24 mouse cellular contexts compared by ENCODE assay signal in the genomic region with DNA sequence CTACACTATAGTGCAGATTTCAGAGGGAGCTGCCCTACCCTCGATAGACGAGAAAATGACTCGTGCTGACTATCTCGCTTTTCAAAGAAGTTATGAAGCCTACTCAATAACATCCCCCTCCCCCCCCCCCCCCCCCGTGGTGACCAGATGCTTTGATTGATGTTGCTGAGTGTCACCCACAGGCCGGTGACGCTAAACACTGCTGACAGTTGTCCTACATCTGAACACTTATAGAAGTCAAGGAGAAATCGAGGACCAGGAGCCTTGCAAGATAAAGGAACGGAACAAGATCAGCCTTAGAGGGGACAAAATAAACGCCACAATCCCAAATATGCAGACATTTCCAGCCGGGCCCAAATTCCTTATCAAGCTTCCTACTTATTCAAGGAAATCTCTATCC.
DNase-seq lines count a peak whose midpoint lies in the region; ATAC-seq and TF ChIP-seq lines count a peak whose summit lies in the region.
"Had no signal": no experiment of that assay in that cellular context is flagged by ENCODE, and none has a peak within 500 bp of the region (broad histone marks: within the 10 kb centered on the region; RNA-seq: fewer than 3 reads in every experiment).

No protein-coding gene starts in this region.

- H3K36me3 ChIP-seq in intestine, embryonic 14.5 days (ENCODE audit: control insufficient read depth, insufficient read depth, low read length), result no peaks in the 10 kb centered on the region
- H3K36me3 ChIP-seq in intestine, embryonic 16.5 days (ENCODE audit: control insufficient read depth, insufficient read depth, low read length), result no peaks in the 10 kb centered on the region
- no peaks in the 10 kb centered on the region for H3K36me3 ChIP-seq in midbrain, embryonic 11.5 days (ENCODE audit: control insufficient read depth, insufficient read depth, low read length)
- no peaks in the 10 kb centered on the region for H3K36me3 ChIP-seq in midbrain, postnatal 0 days (ENCODE audit: insufficient read depth, low read length)
- H3K36me3 ChIP-seq: embryonic facial prominence, embryonic 13.5 days; embryonic facial prominence, embryonic 15.5 days; forebrain, embryonic 10.5 days; forebrain, embryonic 12.5 days had no signal

- no peak for TF ChIP-seq CTCF in midbrain, postnatal 0 days (IDR thresholded peaks at IDR 0.05)

- H3K27ac ChIP-seq in intestine, embryonic 14.5 days (ENCODE audit: low read depth), result no peak overlapping the region
- H3K27ac ChIP-seq in intestine, embryonic 16.5 days (ENCODE audit: low read length), result no peak overlapping the region
- no peak overlapping the region for H3K27ac ChIP-seq in midbrain, embryonic 11.5 days (ENCODE audit: low read depth, low read length)
- H3K27ac ChIP-seq in midbrain, postnatal 0 days (ENCODE audit: low read depth, low read length), result no peak overlapping the region
- H3K27ac ChIP-seq: embryonic facial prominence, embryonic 13.5 days; embryonic facial prominence, embryonic 15.5 days; forebrain, embryonic 10.5 days; forebrain, embryonic 12.5 days had no signal

- H3K9me3 ChIP-seq in intestine, embryonic 14.5 days (ENCODE audit: control insufficient read depth, low read length), result no peaks in the 10 kb centered on the region
- no peaks in the 10 kb centered on the region for H3K9me3 ChIP-seq in intestine, embryonic 16.5 days (ENCODE audit: control insufficient read depth, low read length)
- no peaks in the 10 kb centered on the region for H3K9me3 ChIP-seq in midbrain, embryonic 11.5 days (ENCODE audit: control insufficient read depth, low read length)
- H3K9me3 ChIP-seq in midbrain, postnatal 0 days (ENCODE audit: low read length), result no peaks in the 10 kb centered on the region
- H3K9me3 ChIP-seq: embryonic facial prominence, embryonic 13.5 days; embryonic facial prominence, embryonic 15.5 days; forebrain, embryonic 10.5 days; forebrain, embryonic 12.5 days had no signal

- 59% methylated on average over 11 of the region's 11 CpGs for WGBS in intestine, embryonic 14.5 days
- WGBS in intestine, embryonic 16.5 days, result 51% methylated on average over 11 of the region's 11 CpGs
- WGBS in midbrain, embryonic 11.5 days, result 47% methylated on average over 11 of the region's 11 CpGs
- WGBS in midbrain, postnatal 0 days, result 51% methylated on average over 10 of the region's 11 CpGs

- no peak overlapping the region for H3K9ac ChIP-seq in intestine, embryonic 14.5 days (ENCODE audit: low read length)
- no peak overlapping the region for H3K9ac ChIP-seq in intestine, embryonic 16.5 days (ENCODE audit: low read depth, low read length)
- no peak overlapping the region for H3K9ac ChIP-seq in midbrain, embryonic 11.5 days (ENCODE audit: low read length)
- H3K9ac ChIP-seq in midbrain, postnatal 0 days (replicated peaks; ENCODE audit: low read length, poor library complexity, severe bottlenecking), result no peak overlapping the region
- H3K9ac ChIP-seq: embryonic facial prominence, embryonic 13.5 days; embryonic facial prominence, embryonic 15.5 days; forebrain, embryonic 12.5 days had no signal

- no peak for ATAC-seq in intestine, embryonic 14.5 days (replicated peaks; ENCODE audit: low FRiP score, low TSS enrichment, low read depth)
- ATAC-seq in intestine, embryonic 16.5 days, result no peak
- no peak for ATAC-seq in midbrain, embryonic 11.5 days (ENCODE audit: low FRiP score)
- no peak for ATAC-seq in midbrain, postnatal 0 days (ENCODE audit: low FRiP score)
- ATAC-seq: forebrain, embryonic 14.5 days had no signal

- no peaks in the 10 kb centered on the region for H3K4me1 ChIP-seq in intestine, embryonic 14.5 days (replicated peaks; ENCODE audit: control insufficient read depth, insufficient read depth, low read length)
- H3K4me1 ChIP-seq in intestine, embryonic 16.5 days (ENCODE audit: control insufficient read depth, insufficient read depth, low read length), result no peaks in the 10 kb centered on the region
- H3K4me1 ChIP-seq in midbrain, embryonic 11.5 days (ENCODE audit: control insufficient read depth, insufficient read depth, low read length), result 0 out of 2 replicates have a peak, but pooled peaks cover 2% of the 10 kb centered on the region
- H3K4me1 ChIP-seq in midbrain, postnatal 0 days (ENCODE audit: insufficient read depth, low read length), result no peaks in the 10 kb centered on the region
- H3K4me1 ChIP-seq: embryonic facial prominence, embryonic 13.5 days; embryonic facial prominence, embryonic 15.5 days had no signal

- no peak overlapping the region for H3K4me3 ChIP-seq in intestine, embryonic 14.5 days (ENCODE audit: low read depth, low read length)
- no peak overlapping the region for H3K4me3 ChIP-seq in intestine, embryonic 16.5 days (ENCODE audit: low read length)
- H3K4me3 ChIP-seq in midbrain, embryonic 11.5 days (ENCODE audit: low read depth, low read length), result no peak overlapping the region
- no peak overlapping the region for H3K4me3 ChIP-seq in midbrain, postnatal 0 days (ENCODE audit: low read depth, low read length)
- H3K4me3 ChIP-seq: embryonic facial prominence, embryonic 13.5 days; embryonic facial prominence, embryonic 15.5 days; erythroblast, embryonic 14.5 days; forebrain, embryonic 10.5 days; forebrain, embryonic 12.5 days had no signal

- H3K27me3 ChIP-seq in intestine, embryonic 14.5 days (replicated peaks; ENCODE audit: control insufficient read depth, insufficient read depth, low read length), result no peaks in the 10 kb centered on the region
- no peaks in the 10 kb centered on the region for H3K27me3 ChIP-seq in intestine, embryonic 16.5 days (replicated peaks; ENCODE audit: control insufficient read depth, insufficient read depth, low read length)
- no peaks in the 10 kb centered on the region for H3K27me3 ChIP-seq in midbrain, embryonic 11.5 days (ENCODE audit: control insufficient read depth, insufficient read depth, low read length)
- H3K27me3 ChIP-seq in midbrain, postnatal 0 days (ENCODE audit: insufficient read depth, low read length), result no peaks in the 10 kb centered on the region
- H3K27me3 ChIP-seq: embryonic facial prominence, embryonic 13.5 days; embryonic facial prominence, embryonic 15.5 days; forebrain, embryonic 12.5 days had no signal

- H3K4me2 ChIP-seq in intestine, embryonic 14.5 days (ENCODE audit: low read length), result no peak overlapping the region
- no peak overlapping the region for H3K4me2 ChIP-seq in intestine, embryonic 16.5 days (ENCODE audit: low read depth, low read length)
- no peak overlapping the region for H3K4me2 ChIP-seq in midbrain, embryonic 11.5 days
- H3K4me2 ChIP-seq in midbrain, postnatal 0 days (ENCODE audit: low read depth, low read length, poor library complexity, severe bottlenecking), result no peak overlapping the region
- H3K4me2 ChIP-seq: embryonic facial prominence, embryonic 13.5 days; embryonic facial prominence, embryonic 15.5 days; forebrain, embryonic 12.5 days had no signal

- intact Hi-C loops in heart, postnatal 14 days (cut with DNase I), result no loop called here

- DNase-seq in heart, adult 11 months, result peak; percentile 27
- no peak for DNase-seq in heart, postnatal 14 days
- peak; percentile 27 for DNase-seq in intestine, embryonic 14.5 days (ENCODE audit: low spot score)
- peak; percentile 86 for DNase-seq in midbrain, embryonic 11.5 days (ENCODE audit: low spot score, missing footprints)
- DNase-seq in midbrain, postnatal 0 days (ENCODE audit: low spot score), result no peak
- peak; percentile 57 for DNase-seq in retina, postnatal 1 day
- DNase-seq in thymus, postnatal 36 days, result no peak
- DNase-seq: adrenal gland, adult 2 months; adrenal gland, postnatal 10 days; adrenal gland, postnatal 25 days; cerebellum, adult 11 months; cerebellum, adult 18-20 months; cerebellum, adult 8-10 months; cerebellum, adult 9-11 months; cerebellum, postnatal 14 days; cerebellum, postnatal 36 days; embryo, embryonic 11 days had no signal

Comparison
In these comparisons a context has a peak if more than half of its experiments do, and no peak if none do; other contexts are left out.
1. DNase-seq: peak in heart, adult 11 months (single experiment), intestine, embryonic 14.5 days (single experiment), midbrain, embryonic 11.5 days (single experiment) and retina, postnatal 1 day (single experiment); none in heart, postnatal 14 days (0 of 2), midbrain, postnatal 0 days (single experiment) and thymus, postnatal 36 days (0 of 2).